Mouse (Mus musculus) hindbrain, embryonic 11.5 days (tissue): ENCODE measurements around the gene Cers1. TPM values are rescaled to one million over a fixed set of nuclear protein-coding genes. Genes with fewer than 3 reads are reported as not detected.
A peak's percentile ranks its signal among the peaks of the same experiment; 100 is the strongest.

Experiments
- ATAC-seq: fragments of 200-750 bp; cut with Nextera tagmentation; 2 replicates; pipeline ENCODE4 v1.8.0; 2017; ENCODE audit warnings: mild to moderate bottlenecking, moderate TSS enrichment, moderate library complexity; ENCODE audit not compliant: low FRiP score
- DNase-seq: peaks from one replicate; pipeline ENCODE4 v3.0.0-alpha.2; 2015; ENCODE audit warnings: low spot score
- H3K27ac ChIP-seq: fragments of 300-500 bp; sonication (generic); 2 replicates; pipeline ENCODE4 v1.5.1; 2014; ENCODE audit warnings: mild to moderate bottlenecking, low read depth, low read length
- H3K27me3 ChIP-seq: fragments of 300-500 bp; sonication (generic); 2 replicates; pipeline ENCODE4 v1.6.1; 2014; ENCODE audit warnings: mild to moderate bottlenecking, low read length, moderate library complexity, mixed read lengths; ENCODE audit not compliant: control insufficient read depth, insufficient read depth
- H3K36me3 ChIP-seq: fragments of 300-500 bp; sonication (generic); 2 replicates; pipeline ENCODE4 v1.6.1; 2014; ENCODE audit warnings: mild to moderate bottlenecking, low read length, moderate library complexity, mixed read lengths; ENCODE audit not compliant: control insufficient read depth, insufficient read depth
- H3K4me1 ChIP-seq: fragments of 300-500 bp; sonication (generic); replicated peaks from 2 replicates; pipeline ENCODE4 v1.6.1; 2014; ENCODE audit warnings: low read length, mixed read lengths; ENCODE audit not compliant: control insufficient read depth, insufficient read depth
- H3K4me2 ChIP-seq: fragments of 300-500 bp; sonication (generic); replicated peaks from 2 replicates; pipeline ENCODE4 v1.6.1; 2014; ENCODE audit warnings: mild to moderate bottlenecking, low read depth, low read length
- H3K4me3 ChIP-seq: fragments of 300-500 bp; sonication (generic); 2 replicates; pipeline ENCODE4 v1.5.1; 2014; ENCODE audit warnings: low read depth, low read length
- H3K9ac ChIP-seq: fragments of 300-500 bp; sonication (generic); 2 replicates; pipeline ENCODE4 v1.6.1; 2014; ENCODE audit warnings: low read depth, low read length
- H3K9me3 ChIP-seq: fragments of 300-500 bp; sonication (generic); 2 replicates; pipeline ENCODE4 v1.6.1; 2016; ENCODE audit warnings: low read length; ENCODE audit not compliant: control insufficient read depth
- WGBS: fragments of 180-500 bp; shearing (Covaris S2); extraction: QIAGEN DNeasy Blood & Tissue Kit; methylation state at CpG from one replicate; pipeline ENCODE4 v1.1.7; 2014; 5-methylcytosine and 5-hydroxymethylcytosine counted together
- polyA plus RNA-seq: library from polyadenylated mRNA; unstranded; fragments of >200 nt; fragmentation: Nextera tagmentation; extraction: Ambion mirVana; gene quantifications from 2 replicates; pipeline ENCODE4 v1.2.1, GENCODE M21; 2014

Cers1 gene
- 5.7 and 6.2 TPM in 2 replicates for polyA plus RNA-seq

- WGBS = 3% methylated on average over 66 of the region's 66 CpGs
- DNase-seq (peak; percentile 80), ATAC-seq (peak; percentile 63)
Observed at GRCm38 (mm10) chr8:70315624-70316510, at the start of gene Cers1. Gene Cers1, plus strand, starts transcription at chr8:70315775.

GRCm38 (mm10) chr8:70267674-70268073 lies 47.9 kb upstream of the Cers1 start:
- 89% methylated on average over 3 of the region's 3 CpGs for WGBS
- H3K9ac ChIP-seq = no peak overlapping the region
- H3K4me2 ChIP-seq = no peak overlapping the region
- ATAC-seq = no peak
- peaks cover 12% of the 10 kb centered on the region for H3K36me3 ChIP-seq
- no peak overlapping the region for H3K4me3 ChIP-seq
- H3K27ac ChIP-seq = no peak overlapping the region
- no peaks in the 10 kb centered on the region for H3K4me1 ChIP-seq
- H3K27me3 ChIP-seq = no peaks in the 10 kb centered on the region
- H3K9me3 ChIP-seq = no peaks in the 10 kb centered on the region
- no peak for DNase-seq

More at GRCm38 (mm10) chr8:70315624-70316510, at the start of gene Cers1:
- Histone ChIP-seq H3K27me3 (0 out of 2 replicates have a peak, but pooled peaks cover 2% of the 10 kb centered on the region), H3K4me3 (peak within 1 kb of the TSS; percentile 52), H3K36me3 (peaks cover 4% of the 10 kb centered on the region; the same call in 1 of the 2 replicates), H3K4me2 (peak within 1 kb of the TSS; percentile 73), H3K9me3 (no peaks in the 10 kb centered on the region), H3K4me1 (peaks cover 8% of the 10 kb centered on the region), H3K9ac (peak within 1 kb of the TSS; percentile 69), H3K27ac (peak within 1 kb of the TSS; percentile 83)

GRCm38 (mm10) chr8:70268311-70268710 lies 47.3 kb upstream of the Cers1 start:
- 53% methylated on average over 5 of the region's 5 CpGs for WGBS
- Histone ChIP-seq H3K27me3 (no peaks in the 10 kb centered on the region), H3K4me1 (no peaks in the 10 kb centered on the region), H3K9me3 (no peaks in the 10 kb centered on the region), H3K27ac (no peak overlapping the region), H3K36me3 (peaks cover 7% of the 10 kb centered on the region; the same call in 1 of the 2 replicates), H3K4me2 (no peak overlapping the region), H3K4me3 (no peak overlapping the region), H3K9ac (no peak overlapping the region)
- DNase-seq (no peak), ATAC-seq (no peak)

- Histone ChIP-seq H3K4me2 (no peak overlapping the region), H3K36me3 (peaks cover 6% of the 10 kb centered on the region; the same call in 1 of the 2 replicates), H3K9ac (no peak overlapping the region), H3K4me3 (no peak overlapping the region), H3K4me1 (no peaks in the 10 kb centered on the region), H3K9me3 (no peaks in the 10 kb centered on the region), H3K27ac (no peak overlapping the region), H3K27me3 (no peaks in the 10 kb centered on the region)
- 64% methylated on average over 11 of the region's 11 CpGs for WGBS
- ATAC-seq (no peak), DNase-seq (peak; percentile 42)
Observed at GRCm38 (mm10) chr8:70268799-70269565, 46.6 kb upstream of the Cers1 start.

GRCm38 (mm10) chr8:70272949-70273348 lies 42.6 kb upstream of the Cers1 start:
- Histone ChIP-seq H3K4me1 (no peaks in the 10 kb centered on the region), H3K9ac (no peak overlapping the region), H3K9me3 (no peaks in the 10 kb centered on the region), H3K4me3 (no peak overlapping the region), H3K4me2 (no peak overlapping the region), H3K27ac (no peak overlapping the region), H3K27me3 (no peaks in the 10 kb centered on the region), H3K36me3 (no peaks in the 10 kb centered on the region)
- no peak for ATAC-seq
- no peak for DNase-seq
- 69% methylated on average over 3 of the region's 3 CpGs for WGBS

- Histone ChIP-seq H3K4me1 (no peaks in the 10 kb centered on the region), H3K9me3 (no peaks in the 10 kb centered on the region), H3K27ac (no peak overlapping the region), H3K9ac (no peak overlapping the region), H3K27me3 (no peaks in the 10 kb centered on the region), H3K4me3 (no peak overlapping the region), H3K36me3 (no peaks in the 10 kb centered on the region), H3K4me2 (no peak overlapping the region)
- no peak for DNase-seq
- no peak for ATAC-seq
Observed at GRCm38 (mm10) chr8:70274350-70274749, 41.2 kb upstream of the Cers1 start.

GRCm38 (mm10) chr8:70276476-70276875 lies 39.1 kb upstream of the Cers1 start:
- Histone ChIP-seq H3K36me3 (no peaks in the 10 kb centered on the region), H3K4me3 (no peak overlapping the region), H3K27ac (no peak overlapping the region), H3K9me3 (no peaks in the 10 kb centered on the region), H3K9ac (no peak overlapping the region), H3K27me3 (no peaks in the 10 kb centered on the region), H3K4me2 (no peak overlapping the region), H3K4me1 (no peaks in the 10 kb centered on the region)
- WGBS = 89% methylated on average over 3 of the region's 3 CpGs
- ATAC-seq (no peak), DNase-seq (no peak)

- Histone ChIP-seq H3K27me3 (no peaks in the 10 kb centered on the region), H3K27ac (no peak overlapping the region), H3K36me3 (no peaks in the 10 kb centered on the region), H3K4me3 (no peak overlapping the region), H3K9me3 (no peaks in the 10 kb centered on the region), H3K4me2 (no peak overlapping the region), H3K4me1 (no peaks in the 10 kb centered on the region), H3K9ac (no peak overlapping the region)
- ATAC-seq (no peak), DNase-seq (no peak)
- 65% methylated on average over 14 of the region's 15 CpGs for WGBS
Observed at GRCm38 (mm10) chr8:70278175-70278574, 37.4 kb upstream of the Cers1 start.
